Mouse (Mus musculus) kidney, postnatal 14 days (tissue): ENCODE measurements around the gene Rab36.
"Not testable (repeated sequence)": the region's sequence is repeated elsewhere in the genome, so short reads cannot be mapped to it uniquely, and the experiment has no call there.

ENCODE experiments used
- DNase-seq: peaks from one replicate; pipeline ENCODE4 v3.0.0; 2022; ENCODE audit warnings: mixed read lengths

Gene Rab36

DNA sequence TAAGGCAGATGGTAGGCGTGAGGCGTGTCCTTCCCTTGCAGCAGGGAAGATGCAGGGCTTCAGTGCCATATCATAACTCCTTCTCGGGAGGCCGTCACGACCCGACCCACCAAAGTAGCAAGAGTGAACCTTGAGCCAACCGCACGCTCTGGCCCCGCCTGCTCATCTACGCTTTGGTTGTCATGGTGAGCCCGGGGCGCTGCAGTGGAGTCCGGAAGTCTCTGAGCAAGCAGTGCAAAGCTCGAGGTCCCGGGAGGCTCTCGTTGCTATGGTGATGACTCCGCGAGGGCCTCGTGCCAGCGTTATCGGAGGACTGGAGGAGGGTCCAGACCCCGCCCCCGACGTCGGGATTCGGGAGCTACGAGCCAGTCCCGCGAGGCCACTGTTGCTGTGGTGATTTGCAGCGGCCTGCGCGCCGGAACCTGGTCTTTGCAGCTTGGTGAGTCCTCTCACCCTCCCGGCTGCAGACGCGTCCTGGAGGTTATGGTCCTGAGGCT is at the start of gene Rab36:
Rab36 (plus strand) TSS at position 176 of the 497 bp plus-strand sequence.
- peak; percentile 97 for DNase-seq

DNA sequence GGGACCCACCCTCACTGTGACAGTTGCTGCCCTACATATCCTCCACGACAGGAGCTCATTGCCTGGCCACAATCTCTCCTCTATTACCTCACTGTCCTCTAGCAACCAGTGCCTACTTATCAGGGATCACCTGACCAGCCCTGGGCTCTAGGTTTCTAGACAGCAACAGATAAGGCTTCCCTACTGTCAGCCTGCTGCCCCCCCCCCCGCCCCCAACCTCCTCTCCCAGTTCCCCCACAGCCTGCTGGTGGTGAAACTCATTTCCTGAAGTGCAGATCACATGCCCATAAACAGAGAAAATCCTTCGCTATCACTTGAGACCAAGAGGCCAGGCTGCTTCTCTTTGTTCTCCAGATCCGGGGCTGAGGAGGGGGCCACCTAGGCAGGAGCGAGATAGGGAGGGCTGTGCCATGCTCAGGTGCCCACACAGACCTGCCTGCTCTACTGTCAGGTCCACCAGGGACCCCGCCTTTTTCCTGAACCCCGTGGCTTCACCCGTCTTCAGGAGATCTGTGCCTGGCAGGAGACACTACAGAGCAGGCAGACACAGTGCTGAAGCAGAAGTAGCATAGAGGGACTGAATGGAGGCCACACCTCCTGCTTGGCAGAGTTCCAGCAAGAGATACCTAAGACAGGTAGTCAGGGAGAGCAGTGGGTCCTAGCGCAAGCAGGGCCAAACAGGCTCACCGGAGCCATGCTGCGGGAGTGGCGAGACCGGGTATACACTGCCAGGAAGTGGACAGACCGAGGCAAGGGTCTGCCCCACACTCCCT is 49.0 kb upstream of the Rab36 start:
- DNase-seq, result no peak

DNA sequence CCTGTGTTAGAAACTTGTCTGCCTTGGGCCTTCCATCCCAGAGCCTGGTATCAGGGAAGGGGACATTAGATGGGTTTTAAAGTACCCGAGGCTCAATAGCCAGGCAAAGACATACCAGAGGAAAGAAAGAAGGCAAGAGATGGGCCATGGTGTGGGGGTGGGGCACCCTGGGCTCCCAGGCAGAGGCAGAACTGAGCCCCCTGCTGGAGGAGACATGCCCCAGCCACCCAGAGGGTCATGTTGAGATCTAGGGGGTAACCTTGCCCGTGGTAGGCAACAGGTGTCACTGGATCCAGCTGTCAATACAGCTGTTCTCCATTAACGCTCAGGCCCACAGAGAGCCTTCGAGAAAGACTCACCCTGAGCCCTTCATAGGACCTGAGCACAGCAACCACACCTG is 47.0 kb upstream of the Rab36 start:
- no peak for DNase-seq

DNA sequence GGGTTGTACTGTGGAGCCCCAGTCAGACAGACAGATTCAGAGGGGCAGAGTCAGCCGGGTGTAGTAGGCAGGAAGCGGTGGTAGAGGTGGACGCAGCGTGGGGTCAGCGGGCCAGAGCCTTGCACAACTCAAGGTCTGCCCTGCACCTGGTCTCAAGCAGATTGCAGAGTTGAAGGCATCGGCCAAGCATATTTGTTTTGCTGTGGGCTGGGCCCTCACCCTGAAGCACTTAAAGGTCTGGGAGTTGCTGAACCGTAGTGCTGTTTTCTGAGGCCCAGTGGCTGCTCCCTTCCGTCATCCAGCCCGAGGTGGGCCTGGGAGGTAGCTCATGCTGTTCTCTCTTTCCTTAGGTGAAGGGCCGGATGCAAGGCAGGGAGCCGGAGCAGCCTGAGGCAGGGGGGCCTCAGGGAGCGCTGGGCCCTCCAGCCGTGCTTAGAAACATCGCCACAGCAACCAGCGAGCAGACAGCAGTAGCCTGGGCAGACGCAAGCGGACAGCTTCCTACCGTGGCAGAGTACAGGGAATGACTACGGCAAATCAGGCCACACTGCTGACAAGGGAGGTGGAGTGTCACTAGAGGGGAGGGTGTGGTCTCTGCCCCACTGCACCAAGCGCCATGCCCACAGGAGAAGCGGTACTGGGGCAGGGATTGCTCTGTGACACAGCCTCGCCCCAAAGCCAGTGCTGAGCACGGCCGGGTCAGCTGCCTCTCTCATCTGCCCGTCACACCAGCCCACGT is 46.1 kb upstream of the Rab36 start:
- DNase-seq, result no peak

DNA sequence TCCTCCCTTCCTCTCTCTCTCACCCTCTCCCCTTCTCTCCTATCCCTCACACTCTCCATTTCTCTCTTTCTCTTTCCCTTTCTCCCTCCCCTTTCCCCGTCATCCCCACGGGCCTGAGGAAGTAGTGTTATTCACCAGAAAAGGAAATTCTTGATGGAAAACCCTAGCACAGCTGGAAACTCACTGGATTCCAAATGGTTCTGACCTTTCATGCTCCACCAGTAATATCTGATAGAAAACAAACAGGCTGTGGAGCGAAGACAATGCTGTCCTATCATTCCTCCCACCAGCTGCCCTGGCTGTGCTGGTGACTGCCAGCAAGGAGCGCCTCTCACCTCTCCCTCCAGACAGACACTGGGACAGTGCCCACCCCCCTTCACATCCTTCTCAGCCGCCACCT is 42.0 kb upstream of the Rab36 start:
- DNase-seq, result peak; percentile 7

DNA sequence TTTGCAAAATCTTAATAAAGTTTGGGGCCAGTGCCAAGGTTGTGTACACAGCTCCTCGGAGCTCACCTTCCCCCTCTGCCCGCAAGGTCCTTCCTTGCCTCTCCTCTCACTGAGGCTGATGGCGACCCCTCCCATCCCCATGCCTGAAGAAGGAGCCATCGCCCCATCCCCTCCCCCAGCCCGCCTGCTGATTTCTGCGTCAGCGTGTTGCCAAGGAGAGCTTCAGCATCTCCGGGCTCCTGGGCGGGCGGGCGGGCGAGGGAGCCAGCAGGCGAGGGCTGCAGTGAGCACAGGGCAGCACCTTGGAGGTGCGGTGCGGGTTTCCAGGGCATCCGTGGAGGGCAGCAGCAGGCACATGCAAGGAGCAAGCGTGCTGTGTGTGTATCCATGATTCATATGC is 41.5 kb upstream of the Rab36 start:
- no peak for DNase-seq

DNA sequence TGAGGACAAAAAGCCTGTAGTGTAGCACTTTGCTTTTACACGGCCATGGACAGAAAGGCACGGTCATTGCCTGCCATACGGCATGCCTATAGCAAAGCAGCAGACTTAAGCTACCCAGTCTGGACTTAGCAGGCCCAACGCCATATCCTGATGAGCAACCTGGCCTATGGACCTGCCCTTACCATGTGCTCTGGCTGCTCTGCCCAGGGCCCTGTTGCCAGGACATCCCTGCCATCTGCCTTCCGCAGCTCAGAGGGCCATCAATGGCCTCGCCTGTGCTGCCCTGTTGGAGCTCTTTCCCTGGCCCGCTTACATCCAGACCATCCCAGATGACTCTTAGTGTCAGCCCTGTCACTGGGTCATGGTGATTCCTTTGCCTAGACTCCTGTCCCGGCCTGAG is 35.5 kb upstream of the Rab36 start:
- no peak for DNase-seq

DNA sequence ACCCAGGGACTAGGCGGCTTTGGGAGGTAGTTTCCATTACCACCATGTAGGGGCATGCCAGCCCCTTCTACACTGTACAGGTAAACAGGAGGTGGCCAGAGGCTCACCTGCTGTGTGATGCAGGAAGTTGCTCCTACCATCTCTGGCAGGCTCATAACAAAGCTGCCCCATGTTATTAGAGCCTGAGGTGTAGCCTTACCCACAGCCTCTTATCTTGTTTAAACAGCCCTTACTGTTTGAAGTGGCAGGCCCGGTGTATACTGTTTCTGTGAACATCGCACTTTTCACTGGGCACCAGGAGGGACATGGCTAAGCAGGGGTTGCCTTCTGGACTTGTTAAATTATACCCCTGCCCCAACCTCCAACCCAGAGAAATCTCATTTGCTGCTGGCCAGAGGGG is 32.8 kb upstream of the Rab36 start:
- no peak for DNase-seq

DNA sequence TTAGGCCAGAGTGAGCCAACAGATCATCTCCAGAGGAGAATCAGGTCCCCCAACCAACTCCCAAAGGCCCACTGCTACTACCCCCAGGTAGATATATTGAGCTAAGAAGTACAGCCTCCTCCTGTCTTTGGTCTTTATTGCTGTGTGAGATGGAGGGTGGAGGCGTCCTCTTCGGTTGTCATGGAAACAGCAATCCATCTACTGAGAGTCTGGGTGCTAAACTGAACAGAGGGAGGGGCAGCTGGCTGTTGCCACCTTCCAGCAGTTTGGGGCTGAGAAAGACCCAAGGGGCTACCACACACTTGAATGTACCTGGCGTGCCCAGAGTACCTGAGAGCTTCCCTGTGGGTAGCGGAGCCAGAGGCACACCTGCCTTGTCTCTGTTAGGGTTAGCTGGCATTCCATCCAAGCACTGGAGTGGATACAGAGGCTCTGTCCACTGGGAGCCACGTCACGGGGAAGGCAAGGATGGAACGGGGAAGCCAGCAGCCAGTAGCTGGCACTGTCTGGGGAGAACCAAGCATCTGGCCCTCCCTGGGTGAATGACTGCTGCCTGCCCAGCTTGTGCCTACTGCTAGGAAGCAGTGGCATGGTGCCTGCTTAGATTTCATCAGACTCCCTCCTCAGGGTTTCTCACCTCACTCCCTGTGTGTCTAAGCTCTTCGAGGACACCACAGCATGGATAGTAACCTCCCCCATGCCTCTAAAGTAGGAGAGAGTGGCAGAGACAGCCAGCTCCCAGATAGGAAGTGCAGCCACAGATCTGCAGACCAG is 29.8 kb upstream of the Rab36 start:
- no peak for DNase-seq

DNA sequence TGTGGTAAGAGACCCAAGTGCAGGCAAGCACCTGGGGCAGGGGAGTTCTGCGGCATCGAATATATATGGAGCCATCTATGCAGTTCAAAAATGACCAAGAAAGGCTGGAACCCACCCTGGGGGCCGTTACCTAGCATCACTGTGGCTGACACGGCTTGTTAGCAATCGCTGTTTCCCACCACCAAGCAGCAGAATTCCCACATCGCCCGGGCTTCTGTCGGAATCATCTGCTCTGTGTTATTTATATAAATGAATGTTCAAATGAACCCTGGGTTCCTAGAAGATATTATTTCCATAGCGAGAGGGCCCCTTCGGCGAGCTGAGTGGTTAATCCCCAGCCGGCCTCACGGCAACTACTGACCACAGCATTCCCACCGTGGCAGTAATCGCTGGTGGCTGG is 26.2 kb upstream of the Rab36 start:
- no peak for DNase-seq

DNA sequence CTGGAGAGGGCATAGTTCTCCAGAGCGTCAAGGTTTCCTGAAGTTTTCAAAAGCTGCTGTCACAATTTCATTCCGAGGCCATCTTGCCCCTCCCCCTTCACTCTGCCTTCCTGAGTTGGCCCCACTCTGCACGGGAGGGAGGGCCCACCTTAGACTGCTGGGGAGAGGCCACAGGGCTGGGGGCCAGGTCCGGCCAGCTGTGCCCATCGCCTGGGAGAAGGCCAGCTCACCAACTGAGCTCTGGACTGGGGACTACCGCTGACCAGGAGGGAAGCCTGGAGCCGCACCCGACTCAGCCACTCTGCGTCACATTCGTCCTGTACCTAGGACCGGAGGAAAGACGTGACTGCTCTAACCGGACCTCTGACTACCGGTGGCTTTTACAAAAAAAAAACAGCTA is 21.4 kb upstream of the Rab36 start:
- no peak for DNase-seq

DNA sequence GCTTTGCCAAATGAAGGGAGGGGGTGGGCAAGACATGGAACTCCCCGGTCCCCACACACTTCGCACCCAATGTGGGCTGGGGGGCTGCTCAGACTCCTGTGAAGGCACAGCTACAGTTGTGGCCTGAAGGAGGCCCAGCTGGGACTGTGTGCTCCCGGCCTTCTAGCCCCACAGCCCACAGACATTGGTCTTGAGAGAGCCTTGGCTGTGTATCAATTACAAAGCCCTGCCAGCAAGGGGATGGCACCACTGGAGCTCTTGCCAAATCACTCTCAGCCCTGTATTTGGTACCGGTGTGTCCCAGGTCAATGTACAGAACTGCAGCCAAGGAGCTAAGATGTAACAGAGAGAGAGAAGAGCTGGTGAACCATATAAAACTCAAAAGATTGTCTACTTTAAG is 20.4 kb upstream of the Rab36 start:
- no peak for DNase-seq

DNA sequence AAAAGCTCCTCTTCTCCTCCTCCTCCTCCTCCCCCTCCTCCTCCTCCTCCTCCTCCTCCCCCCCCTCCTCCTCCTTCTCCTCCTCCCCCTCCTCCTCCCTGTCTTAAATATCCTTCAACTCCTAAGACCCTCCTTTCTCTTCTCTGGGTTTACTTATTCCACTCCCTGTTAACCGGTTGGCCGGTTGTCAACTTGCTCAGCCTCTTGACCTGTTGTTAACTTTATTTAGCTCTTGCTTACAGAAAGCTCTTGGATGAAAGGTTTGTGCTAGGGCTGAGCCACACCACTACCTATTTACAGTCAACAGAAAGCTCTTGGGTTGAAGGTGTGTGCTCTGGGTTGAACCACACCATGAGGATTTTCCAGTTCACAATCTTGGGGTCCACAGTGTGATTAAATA is 16.6 kb upstream of the Rab36 start:
- no peak for DNase-seq

DNA sequence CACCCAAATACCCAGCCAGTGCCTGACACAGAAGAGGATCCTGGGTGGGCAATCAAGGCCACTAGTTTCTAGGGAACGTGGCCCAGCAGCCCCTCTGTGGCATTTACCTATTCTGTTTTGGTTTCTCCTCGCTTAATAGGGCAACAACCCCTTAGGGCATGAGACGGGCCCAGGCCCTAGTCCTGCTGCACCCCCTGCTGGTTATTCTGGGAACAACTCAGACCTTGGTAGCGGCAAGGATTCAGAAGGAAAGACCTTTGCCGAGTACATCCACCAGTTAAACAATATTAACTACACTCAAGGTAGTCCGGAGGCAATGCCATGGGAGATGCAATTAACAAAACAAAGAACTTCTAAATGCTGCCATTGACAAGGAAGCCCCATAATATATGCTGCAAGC is 15.7 kb upstream of the Rab36 start:
- DNase-seq, result peak; percentile 74

DNA sequence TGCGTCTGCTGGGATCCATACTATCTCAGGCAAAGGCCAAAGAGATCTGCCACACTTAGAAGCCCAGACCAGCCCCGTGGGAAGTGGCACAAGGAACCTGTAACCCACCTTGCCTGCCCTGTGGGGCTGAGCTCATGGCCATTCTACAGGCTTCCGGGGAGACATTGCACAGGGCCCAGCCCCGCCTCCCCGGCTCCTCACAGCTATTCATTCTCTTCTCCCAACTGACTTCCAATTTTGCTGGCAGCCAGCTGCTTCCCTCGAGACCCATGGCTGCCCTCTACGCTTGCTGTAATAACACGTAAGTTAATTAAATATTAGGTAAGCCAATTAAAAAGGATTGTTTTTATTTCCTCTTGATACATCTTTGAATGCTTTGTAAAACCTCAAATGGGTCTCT is 10.4 kb upstream of the Rab36 start:
- no peak for DNase-seq

DNA sequence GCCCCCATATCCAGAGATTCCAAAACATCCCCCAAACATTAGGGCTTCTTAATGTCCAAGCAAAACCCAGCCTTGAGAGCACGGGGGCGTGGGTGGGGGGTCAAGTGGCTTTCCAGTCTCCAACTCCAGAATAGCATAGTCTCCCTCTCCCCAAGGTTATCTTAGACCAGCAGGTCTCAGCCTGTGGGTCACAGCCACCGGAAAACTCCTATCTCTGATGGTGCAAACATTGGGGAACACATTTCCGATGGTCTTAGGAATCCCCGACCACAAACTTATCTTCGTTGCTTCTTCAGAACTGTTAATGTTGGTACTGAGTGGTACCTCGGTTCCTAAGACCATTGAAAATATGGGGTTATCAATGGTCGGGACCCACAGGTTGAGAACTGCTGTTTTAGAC is 8.1 kb upstream of the Rab36 start:
- no peak for DNase-seq

DNA sequence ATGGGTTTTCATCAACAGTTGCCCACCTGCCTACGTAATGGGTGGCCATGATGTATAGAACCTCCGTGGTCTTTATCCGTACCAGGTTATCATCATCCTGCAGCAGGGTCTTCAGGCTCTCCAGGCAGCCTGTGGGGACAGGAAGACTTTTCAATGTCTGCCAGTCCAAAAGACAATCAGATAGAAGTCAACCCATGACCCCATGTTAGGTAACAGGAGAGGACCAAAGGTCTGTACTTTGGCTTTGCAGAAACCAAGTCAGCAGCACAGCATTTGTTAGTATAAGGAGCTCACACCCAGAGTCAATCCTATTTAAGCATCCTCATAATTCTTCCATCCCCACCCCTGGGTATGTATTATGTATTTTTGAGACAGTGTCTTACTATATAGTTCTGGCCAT is 7.2 kb upstream of the Rab36 start:
- DNase-seq, result no peak

DNA sequence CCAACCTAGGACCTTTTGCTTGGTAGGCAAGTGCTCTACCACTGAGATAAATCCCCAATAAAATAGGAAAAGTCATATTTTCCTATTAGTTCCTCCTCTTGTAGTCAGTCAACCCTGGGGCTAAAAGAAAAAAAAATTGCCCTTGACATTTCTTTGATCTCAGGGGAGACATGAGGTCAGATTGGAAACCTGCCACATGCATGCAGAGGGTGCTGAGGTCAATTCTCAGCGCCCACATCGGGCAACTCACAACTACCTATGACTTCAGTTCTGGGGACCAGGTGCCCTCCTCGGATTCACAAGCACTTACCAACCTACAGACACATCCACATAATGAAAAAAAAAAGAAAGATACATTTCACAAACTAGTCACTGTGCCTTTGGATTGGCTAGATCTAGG is 6.6 kb upstream of the Rab36 start:
- DNase-seq, result no peak

DNA sequence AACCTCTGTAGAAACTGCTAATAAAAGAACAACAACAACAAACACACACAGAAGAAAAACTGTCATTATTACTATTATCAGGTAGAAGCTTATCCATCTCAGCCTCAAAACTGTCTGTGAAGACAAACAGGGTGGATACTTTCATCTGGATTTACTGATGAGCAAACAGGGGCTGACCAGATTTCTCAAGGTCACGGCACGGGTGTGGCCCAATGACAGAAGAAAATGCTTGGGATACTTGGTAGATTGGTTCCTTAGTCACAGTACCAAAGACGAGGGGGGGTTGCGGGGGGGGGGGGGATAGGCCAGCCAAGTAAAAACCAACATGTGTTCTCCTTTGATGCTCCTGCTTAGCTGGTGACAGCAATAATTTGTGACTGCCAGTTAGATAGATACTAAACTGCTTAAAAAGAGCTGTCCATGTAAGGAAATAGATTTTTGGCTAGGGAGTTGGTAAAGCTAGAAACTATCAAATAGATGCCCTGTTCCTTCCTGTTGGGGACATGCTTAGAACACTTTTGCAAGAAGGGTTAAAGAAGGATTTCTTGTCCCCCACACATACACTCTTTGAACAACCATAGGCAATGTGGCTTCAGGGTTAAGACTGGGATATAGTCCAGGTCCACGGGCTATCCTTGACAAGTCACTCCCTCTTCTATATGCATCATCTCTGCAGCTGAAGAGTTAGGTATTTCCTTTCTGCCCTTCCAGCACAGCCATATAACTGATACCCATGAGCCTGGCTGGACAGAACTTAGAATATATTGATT is 5.3 kb upstream of the Rab36 start:
- no peak for DNase-seq

DNA sequence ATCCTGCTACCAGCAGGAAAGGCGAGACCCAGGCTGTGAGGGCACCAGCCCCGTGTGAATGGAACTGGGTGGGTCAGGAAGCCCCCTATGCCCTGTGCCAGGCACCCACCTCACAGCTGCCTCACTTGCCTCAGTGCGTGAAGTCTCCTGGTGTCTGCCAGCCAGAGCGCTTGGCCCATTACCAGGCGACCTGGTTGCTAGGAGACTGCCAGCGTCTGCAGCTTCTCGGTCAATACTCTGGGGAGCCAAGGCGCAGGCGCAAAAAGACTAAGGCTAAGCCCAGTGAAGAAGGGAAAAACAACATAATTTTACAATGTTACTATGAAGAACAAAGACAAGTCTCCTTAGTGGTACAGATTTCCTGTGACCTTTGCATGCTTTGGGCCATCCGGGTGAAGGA is 4.5 kb upstream of the Rab36 start, which contains the start of gene Rsph14:
Rsph14 (minus strand) TSS at position 192 of the 400 bp plus-strand sequence.
- peak; percentile 90 for DNase-seq

DNA sequence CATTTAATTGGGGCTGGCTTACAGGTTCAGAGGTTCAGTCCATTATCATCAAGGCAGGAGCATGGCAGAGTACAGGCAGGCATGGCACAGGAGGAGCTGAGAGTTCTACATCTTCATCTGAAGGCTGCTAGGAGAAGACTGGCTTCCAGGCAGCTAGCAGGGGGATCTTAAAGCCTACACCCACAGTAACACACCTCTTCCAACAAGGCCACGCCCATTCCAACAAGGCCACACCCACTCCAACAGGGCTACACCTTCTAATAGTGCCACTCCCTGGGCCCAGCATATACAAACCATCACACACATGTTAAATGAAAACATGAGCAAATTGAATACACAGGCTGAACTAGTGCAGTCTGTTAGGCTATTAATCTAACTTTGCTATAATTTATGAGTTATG is 5.2 kb downstream of the Rab36 start:
- DNase-seq, result not testable (repeated sequence)

DNA sequence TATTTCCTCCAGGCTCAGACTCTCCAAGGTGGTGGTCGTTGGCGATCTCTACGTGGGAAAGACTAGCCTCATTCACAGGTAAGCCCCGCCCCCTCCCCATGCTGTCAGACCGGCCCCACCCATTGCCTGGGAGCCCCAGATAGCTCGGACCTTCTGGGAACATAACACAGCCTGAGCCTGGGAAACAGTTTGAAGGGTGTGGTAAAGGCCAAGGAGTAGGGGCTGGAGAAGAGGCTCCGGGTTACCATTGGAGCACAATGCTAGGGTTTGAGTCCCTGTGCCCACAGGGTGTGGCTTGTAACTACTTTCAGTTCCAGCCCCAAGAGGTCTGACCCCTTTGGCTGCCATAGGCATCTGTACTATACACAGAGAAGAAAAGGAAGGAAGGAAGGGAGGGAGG is 7.6 kb downstream of the Rab36 start:
- DNase-seq, result no peak

DNA sequence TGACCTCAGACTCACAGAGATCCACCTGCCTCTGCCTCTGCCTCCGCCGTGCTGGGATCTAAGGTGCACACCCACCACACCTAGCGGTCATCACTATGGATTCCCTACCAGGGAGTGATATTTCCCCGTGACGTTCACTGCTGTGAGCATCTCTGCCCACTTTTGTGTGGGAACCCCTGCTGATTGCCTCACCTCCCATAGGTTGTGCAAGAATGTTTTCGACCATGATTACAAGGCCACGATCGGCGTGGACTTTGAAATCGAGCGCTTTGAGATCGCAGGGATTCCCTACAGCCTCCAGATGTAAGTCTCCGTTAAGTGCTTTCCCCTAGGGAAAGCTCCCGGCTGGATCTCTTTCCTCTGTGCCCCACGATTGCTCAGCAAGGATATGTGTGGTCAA is 9.0 kb downstream of the Rab36 start:
- DNase-seq, result no peak
